Mouse (Mus musculus) neural tube, embryonic 15.5 days (tissue): ENCODE results near the gene Evl. TPM values are rescaled to one million over a fixed set of nuclear protein-coding genes. Genes with fewer than 3 reads are reported as not detected.

Experiments
- ATAC-seq: fragments of 200-750 bp; cut with Nextera tagmentation; 2 replicates; pipeline ENCODE4 v1.8.0; 2017; ENCODE audit warnings: mild to moderate bottlenecking, moderate TSS enrichment, moderate library complexity; ENCODE audit not compliant: low FRiP score
- H3K27ac ChIP-seq: fragments of 300-500 bp; sonication (generic); replicated peaks from 2 replicates; pipeline ENCODE4 v1.5.1; 2015; ENCODE audit warnings: mild to moderate bottlenecking, inconsistent platforms
- H3K27me3 ChIP-seq: fragments of 300-500 bp; sonication (generic); replicated peaks from 2 replicates; pipeline ENCODE4 v1.6.1; 2015; ENCODE audit warnings: inconsistent platforms
- H3K36me3 ChIP-seq: fragments of 300-500 bp; sonication (generic); 2 replicates; pipeline ENCODE4 v1.6.1; 2015; ENCODE audit warnings: inconsistent platforms
- H3K4me1 ChIP-seq: fragments of 300-500 bp; sonication (generic); 2 replicates; pipeline ENCODE4 v1.6.1; 2015; ENCODE audit warnings: inconsistent platforms
- H3K4me2 ChIP-seq: fragments of 300-500 bp; sonication (generic); 2 replicates; pipeline ENCODE4 v1.6.1; 2015; ENCODE audit warnings: inconsistent platforms, mild to moderate bottlenecking, moderate library complexity
- H3K4me3 ChIP-seq: fragments of 300-500 bp; sonication (generic); replicated peaks from 2 replicates; pipeline ENCODE4 v1.5.1; 2015; ENCODE audit warnings: mild to moderate bottlenecking, inconsistent platforms
- H3K9ac ChIP-seq: fragments of 300-500 bp; sonication (generic); replicated peaks from 2 replicates; pipeline ENCODE4 v1.6.1; 2015; ENCODE audit warnings: mild to moderate bottlenecking, inconsistent platforms
- H3K9me3 ChIP-seq: fragments of 300-500 bp; sonication (generic); replicated peaks from 2 replicates; pipeline ENCODE4 v1.6.1; 2016; ENCODE audit warnings: inconsistent platforms
- WGBS: fragments of 180-500 bp; shearing (Covaris S2); methylation state at CpG from one replicate; pipeline ENCODE4 v1.1.7; 2015; ENCODE audit warnings: mixed read lengths; 5-methylcytosine and 5-hydroxymethylcytosine counted together
- polyA plus RNA-seq: library from polyadenylated mRNA; unstranded; fragments of >200 nt; fragmentation: Nextera tagmentation; extraction: Ambion mirVana; gene quantifications from 2 replicates; pipeline ENCODE4 v1.2.1, GENCODE M21; 2015

Gene Evl
- polyA plus RNA-seq, 1 experiment from 2014 or later: 226 TPM

DNA sequence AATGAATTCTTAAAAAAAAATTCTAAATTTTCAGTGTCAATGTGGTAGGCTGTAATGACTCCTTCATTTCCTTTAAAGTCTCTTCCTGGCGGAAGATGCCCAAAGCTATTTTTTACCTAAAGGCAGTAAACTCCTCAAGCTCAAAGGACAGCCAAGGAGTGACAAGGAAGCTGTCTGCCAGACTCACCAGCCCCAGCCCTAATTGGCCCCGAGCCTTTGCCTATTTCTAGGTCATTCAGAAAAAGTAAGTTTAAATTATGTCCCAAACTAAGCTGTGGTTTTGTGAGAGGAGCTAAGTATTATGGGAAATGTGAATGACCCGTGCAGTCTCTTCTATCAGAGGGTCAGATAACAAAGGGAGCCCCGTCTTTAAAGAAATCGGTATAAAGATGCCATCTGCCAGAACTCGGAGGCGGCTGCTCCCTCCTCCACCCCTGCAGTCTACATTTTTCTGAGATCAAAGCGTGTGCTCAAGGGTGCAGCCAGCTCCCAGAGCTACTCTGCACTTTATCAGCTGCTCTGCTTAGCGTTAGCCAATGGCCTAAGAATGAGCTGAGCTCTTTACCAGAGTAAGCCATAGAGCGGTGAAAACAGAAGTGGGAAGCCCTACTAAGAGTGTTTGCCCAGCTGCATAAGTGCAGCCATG, 7.9 kb upstream of the Evl start:
- no peak overlapping the region for H3K4me3 ChIP-seq
- H3K9ac ChIP-seq: no peak overlapping the region
- 8% methylated on average over 10 of the region's 10 CpGs for WGBS
- ATAC-seq: no peak
- no peaks in the 10 kb centered on the region for H3K27me3 ChIP-seq
- no peak overlapping the region; the same call in 1 of the 2 replicates for H3K27ac ChIP-seq
- H3K9me3 ChIP-seq: no peaks in the 10 kb centered on the region
- H3K4me2 ChIP-seq: no peak overlapping the region
- H3K36me3 ChIP-seq: no peaks in the 10 kb centered on the region
- peaks cover 6% of the 10 kb centered on the region for H3K4me1 ChIP-seq

DNA sequence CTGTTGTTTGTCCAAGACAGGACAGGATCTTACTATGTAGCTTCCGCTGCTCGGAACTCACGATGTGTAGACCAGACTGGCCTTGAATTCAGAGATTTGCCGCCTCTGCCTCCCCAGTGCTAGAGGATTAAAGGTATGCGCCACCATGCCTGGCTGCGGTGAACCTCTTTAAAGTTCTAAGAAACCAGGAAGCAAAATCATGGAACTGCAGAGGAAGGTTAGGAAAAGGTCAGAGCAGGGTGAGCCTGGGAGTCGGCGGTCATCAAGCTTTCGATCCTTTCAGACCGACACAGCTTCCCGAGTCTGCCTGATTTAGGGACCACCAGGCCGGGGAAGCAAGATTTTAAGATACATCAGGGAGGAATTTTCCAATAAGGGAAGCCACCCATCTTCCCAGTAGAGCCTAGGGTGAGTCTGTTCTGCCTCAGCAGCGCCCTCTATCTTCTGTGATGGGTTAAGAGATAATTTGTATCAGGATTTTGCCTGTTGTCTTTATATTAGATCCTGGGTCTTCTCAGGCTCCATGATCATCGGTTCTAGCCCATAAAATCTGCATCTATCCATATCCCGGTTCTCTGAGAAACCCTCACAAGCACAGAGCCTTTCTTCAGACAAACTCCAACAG, 7.2 kb upstream of the Evl start:
- H3K27ac ChIP-seq: no peak overlapping the region; the same call in 1 of the 2 replicates
- no peak overlapping the region for H3K4me3 ChIP-seq
- no peaks in the 10 kb centered on the region for H3K27me3 ChIP-seq
- no peaks in the 10 kb centered on the region for H3K9me3 ChIP-seq
- H3K4me1 ChIP-seq: peaks cover 6% of the 10 kb centered on the region
- ATAC-seq: no peak
- 59% methylated on average over 15 of the region's 15 CpGs for WGBS
- no peak overlapping the region for H3K4me2 ChIP-seq
- H3K36me3 ChIP-seq: no peaks in the 10 kb centered on the region
- no peak overlapping the region for H3K9ac ChIP-seq

DNA sequence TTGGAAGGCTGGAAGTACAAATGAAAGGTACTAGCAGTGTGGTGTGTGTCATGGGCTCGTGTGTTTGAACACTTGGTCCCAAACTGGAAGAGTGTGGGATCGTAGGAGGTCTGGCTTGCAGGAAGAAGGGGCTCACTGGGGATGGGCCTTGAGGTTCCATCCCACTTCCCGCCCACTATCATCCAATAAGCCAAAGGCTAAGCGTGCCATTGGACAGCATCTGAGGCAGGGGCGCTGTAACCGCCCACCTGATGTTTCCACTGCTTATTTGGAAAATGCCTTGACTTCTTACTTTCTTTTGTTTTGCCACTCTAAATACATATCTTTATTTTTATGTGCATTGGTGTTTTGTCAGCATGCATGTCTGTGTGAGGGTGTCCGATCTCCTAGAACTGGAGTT, 2.8 kb upstream of the Evl start:
- Histone ChIP-seq H3K27me3 (no peaks in the 10 kb centered on the region), H3K9me3 (no peaks in the 10 kb centered on the region), H3K4me3 (no peak overlapping the region), H3K4me2 (no peak overlapping the region), H3K9ac (no peak overlapping the region), H3K4me1 (peaks cover 19% of the 10 kb centered on the region), H3K36me3 (no peaks in the 10 kb centered on the region), H3K27ac (no peak overlapping the region)
- ATAC-seq: no peak
- WGBS: 85% methylated on average over 7 of the region's 7 CpGs

DNA sequence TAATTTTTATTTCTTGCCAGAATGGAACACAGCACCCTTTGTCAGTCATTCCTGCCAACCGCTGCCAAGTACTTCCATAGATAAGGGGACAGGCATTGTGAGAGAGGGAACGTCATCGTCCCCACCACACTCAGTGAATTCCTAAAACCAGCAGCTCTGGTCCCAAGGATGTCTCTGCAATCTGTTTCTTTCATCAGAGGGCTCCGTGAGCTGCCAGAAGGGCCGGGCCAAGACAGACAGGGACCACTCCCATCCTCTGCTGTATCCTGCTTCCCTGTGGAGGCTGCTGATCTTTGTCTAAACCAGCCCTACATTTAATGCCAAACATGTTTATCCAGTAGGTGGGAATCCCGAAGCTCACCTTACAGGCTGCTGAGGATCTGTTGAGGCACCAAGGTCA, 1.4 kb upstream of the Evl start:
- H3K9me3 ChIP-seq: no peaks in the 10 kb centered on the region
- no peak overlapping the region for H3K4me2 ChIP-seq
- H3K27me3 ChIP-seq: no peaks in the 10 kb centered on the region
- H3K9ac ChIP-seq: no peak overlapping the region
- no peaks in the 10 kb centered on the region for H3K36me3 ChIP-seq
- no peak for ATAC-seq
- peaks cover 29% of the 10 kb centered on the region for H3K4me1 ChIP-seq
- WGBS: 55% methylated on average over 6 of the region's 6 CpGs
- no peak overlapping the region for H3K4me3 ChIP-seq
- H3K27ac ChIP-seq: no peak overlapping the region; the same call in 1 of the 2 replicates

DNA sequence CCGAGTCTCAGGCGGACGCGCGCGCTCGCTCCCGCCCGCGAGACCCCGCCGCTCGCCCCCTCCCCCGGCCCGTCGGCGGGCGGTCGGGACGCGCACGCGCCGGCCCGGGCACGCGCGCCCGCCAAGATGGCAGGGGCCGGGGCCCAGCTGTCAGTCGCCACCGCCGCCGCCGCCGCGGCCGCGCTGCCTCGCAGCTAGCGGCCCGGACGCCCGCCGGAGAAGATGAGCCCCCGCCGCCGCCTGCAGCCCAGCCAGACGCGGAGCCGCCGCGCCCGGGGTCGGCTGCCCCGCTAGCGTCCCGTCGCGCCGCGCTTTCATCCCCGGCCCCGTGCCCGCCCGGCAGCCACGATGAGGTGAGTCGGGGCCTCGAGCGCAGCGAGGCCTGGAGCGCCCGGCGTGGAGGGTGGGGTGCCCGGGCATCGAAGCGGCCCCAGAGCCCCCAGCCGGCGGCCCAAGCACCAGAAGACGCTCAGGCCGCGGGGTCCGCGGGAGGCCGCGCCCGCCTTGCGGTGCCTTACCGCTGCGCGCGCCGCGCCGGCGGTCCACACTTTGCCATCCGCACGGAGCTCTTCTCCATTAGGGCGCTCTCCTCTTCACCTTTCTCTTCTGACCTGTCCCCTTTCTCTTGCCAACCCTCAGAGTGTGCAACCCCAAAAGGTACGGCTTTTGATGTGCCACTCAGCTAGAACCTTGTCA, 489 bp downstream of the Evl start:
- Histone ChIP-seq H3K4me1 (peaks cover 46% of the 10 kb centered on the region), H3K27ac (peak overlapping the region; percentile 94), H3K9ac (peak overlapping the region; percentile 99), H3K4me3 (peak overlapping the region; percentile 81), H3K36me3 (no peaks in the 10 kb centered on the region), H3K9me3 (no peaks in the 10 kb centered on the region), H3K4me2 (peak overlapping the region; percentile 85), H3K27me3 (no peaks in the 10 kb centered on the region)
- under 1% methylated on average over 78 of the region's 100 CpGs for WGBS
- peak; percentile 48 for ATAC-seq

DNA sequence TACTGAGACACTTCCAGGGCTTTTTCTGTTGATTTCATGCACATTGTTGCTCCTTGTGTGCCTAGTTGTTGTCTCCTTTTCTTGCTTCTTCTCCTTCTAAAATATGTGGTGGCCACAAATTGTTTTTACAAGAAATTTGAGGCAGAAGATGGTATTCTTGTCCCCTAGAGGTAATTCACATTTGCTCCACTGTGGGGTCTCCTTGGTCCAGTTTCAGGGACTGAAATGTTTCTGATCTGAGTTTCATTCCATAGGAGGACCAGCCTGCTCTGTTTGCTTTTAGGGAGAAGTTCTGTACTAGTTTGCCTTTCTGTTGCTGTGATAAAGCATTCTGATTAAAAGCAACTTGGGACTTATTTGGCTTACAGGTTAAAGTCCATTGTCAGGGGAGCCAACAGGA, 3.7 kb downstream of the Evl start:
- H3K4me1 ChIP-seq: peaks cover 59% of the 10 kb centered on the region
- H3K27ac ChIP-seq: no peak overlapping the region
- H3K36me3 ChIP-seq: no peaks in the 10 kb centered on the region
- no peaks in the 10 kb centered on the region for H3K27me3 ChIP-seq
- no peaks in the 10 kb centered on the region for H3K9me3 ChIP-seq
- ATAC-seq: no peak
- peak overlapping the region; percentile 85; the same call in 1 of the 2 replicates for H3K4me2 ChIP-seq
- H3K4me3 ChIP-seq: no peak overlapping the region
- no peak overlapping the region for H3K9ac ChIP-seq

DNA sequence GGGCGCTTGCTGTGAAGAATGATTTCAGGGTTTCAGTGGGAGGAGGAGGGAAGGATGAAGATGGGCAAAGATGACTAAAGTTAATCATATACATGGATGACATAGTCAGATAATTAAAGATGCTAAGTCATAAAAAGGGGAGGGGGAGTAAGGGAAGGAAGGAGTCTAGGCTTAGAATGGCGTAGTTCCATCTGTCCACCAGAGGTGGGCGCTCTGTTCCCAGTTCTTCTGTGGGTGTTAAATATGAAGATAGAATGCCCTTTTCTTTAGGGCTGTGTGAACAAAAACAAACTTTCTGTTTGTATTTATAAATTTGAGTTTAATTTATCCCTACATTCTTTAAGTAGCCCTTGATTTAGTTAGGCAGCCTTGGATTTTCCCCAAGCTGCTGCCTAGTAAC, 8.7 kb downstream of the Evl start:
- H3K4me2 ChIP-seq: no peak overlapping the region
- no peaks in the 10 kb centered on the region for H3K27me3 ChIP-seq
- H3K9ac ChIP-seq: no peak overlapping the region
- peaks cover 46% of the 10 kb centered on the region for H3K4me1 ChIP-seq
- no peak for ATAC-seq
- H3K4me3 ChIP-seq: no peak overlapping the region
- no peak overlapping the region for H3K27ac ChIP-seq
- 90% methylated on average over 3 of the region's 3 CpGs for WGBS
- H3K9me3 ChIP-seq: no peaks in the 10 kb centered on the region
- H3K36me3 ChIP-seq: no peaks in the 10 kb centered on the region

DNA sequence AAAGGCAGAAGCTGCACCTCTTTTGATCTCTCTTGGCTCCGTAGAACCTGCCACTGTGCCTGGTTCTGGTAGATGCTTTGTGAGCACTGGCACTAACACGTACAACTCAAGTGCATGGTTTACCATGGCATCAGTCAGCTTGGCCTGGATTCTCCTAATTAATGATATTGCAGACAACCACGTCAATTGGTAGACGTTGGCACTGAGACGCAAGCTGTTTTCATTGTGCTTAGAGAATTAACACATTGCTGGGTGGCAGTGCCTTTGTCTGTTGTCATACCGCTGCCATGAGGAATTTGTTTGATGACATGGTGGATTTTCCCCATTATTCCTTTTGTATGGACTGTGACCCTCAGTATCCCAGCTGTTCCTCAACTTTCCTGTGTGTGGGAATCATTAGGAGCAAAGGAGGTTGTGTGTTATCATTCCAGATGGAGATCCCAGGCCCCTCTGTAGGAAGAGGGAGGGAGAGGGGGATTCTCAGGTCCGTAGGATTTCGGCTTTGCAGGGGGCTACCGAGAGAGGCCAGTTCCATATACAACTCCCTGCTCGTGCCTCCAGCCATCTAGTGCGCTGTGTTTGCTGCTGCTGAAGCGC, 10.5 kb downstream of the Evl start:
- 22% methylated on average over 12 of the region's 12 CpGs for WGBS
- peak overlapping the region; percentile 15 for H3K4me2 ChIP-seq

DNA sequence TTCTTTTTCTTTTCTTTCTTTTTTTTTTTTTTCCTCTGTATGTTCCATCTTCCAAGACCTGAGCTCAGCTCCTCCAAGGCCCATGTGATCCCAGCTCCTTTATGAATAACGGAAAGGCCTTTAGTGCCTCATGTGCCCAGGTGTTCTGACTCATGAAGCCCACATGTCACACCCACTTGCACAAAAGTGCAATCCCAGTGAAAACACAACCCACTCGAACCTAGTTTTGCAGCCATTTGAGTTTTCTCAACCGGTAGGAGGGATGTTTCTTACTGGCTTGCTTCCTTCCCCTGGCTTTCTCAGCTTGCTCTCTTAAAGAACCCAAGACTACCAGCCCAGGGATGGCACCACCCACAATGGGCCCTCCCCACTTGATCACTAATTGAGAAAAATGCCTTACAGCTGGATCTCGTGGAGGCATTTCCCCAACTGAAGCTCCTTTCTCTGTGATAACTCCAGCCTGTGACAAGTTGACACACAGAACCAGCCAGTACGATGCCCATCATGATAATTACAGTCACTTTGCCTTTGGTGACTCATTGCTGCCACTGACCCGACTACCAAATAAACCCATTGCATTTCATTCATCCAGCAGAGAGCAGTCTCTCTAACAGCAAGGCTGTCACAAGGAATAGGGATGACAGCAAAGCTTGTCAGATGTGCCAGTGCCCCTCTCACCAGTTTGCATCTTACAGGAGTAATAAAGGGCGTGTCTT, 24.8 kb downstream of the Evl start:
- Histone ChIP-seq H3K27me3 (no peaks in the 10 kb centered on the region), H3K4me3 (no peak overlapping the region), H3K9me3 (0 out of 2 replicates have a peak, but pooled peaks cover under 1% of the 10 kb centered on the region), H3K36me3 (peaks cover 9% of the 10 kb centered on the region), H3K4me2 (no peak overlapping the region), H3K9ac (no peak overlapping the region), H3K4me1 (peaks cover 11% of the 10 kb centered on the region), H3K27ac (no peak overlapping the region)
- no peak for ATAC-seq
- 85% methylated on average over 7 of the region's 7 CpGs for WGBS

More for the DNA sequence above, 10.5 kb downstream of the Evl start:
- H3K36me3 ChIP-seq: no peaks in the 10 kb centered on the region
- H3K27ac ChIP-seq: peak overlapping the region; percentile 52
- peaks cover 31% of the 10 kb centered on the region for H3K4me1 ChIP-seq
- H3K9me3 ChIP-seq: no peaks in the 10 kb centered on the region
- no peak overlapping the region for H3K4me3 ChIP-seq
- no peak overlapping the region for H3K9ac ChIP-seq
- 0 out of 2 replicates have a peak, but pooled peaks have one; percentile 41 for ATAC-seq
- H3K27me3 ChIP-seq: no peaks in the 10 kb centered on the region

DNA sequence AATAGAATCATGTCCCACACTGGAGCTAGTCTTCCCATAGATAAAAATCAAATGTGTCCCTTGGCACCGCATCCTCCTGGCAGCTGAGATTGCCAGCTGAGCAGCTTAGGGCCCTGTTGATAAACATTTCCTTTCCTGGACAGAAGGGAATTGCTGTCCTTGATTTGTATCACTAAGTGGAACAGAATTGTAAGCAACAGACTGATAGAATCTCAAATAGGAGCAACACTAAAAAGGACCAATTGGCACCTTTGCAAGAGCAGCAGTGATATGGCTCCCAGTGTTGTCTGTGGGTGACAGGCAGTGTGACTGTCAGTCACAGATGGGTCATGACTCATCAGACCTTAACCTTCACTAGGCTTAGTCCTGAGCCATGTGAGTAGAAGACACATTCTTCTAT, 29.3 kb downstream of the Evl start:
- H3K4me2 ChIP-seq: no peak overlapping the region
- H3K27ac ChIP-seq: no peak overlapping the region
- peaks cover 11% of the 10 kb centered on the region for H3K4me1 ChIP-seq
- no peak overlapping the region for H3K9ac ChIP-seq
- ATAC-seq: no peak
- H3K4me3 ChIP-seq: no peak overlapping the region
- no peaks in the 10 kb centered on the region for H3K27me3 ChIP-seq
- 73% methylated on average over 1 of the region's 1 CpGs for WGBS
- H3K9me3 ChIP-seq: no peaks in the 10 kb centered on the region
- H3K36me3 ChIP-seq: no peaks in the 10 kb centered on the region

DNA sequence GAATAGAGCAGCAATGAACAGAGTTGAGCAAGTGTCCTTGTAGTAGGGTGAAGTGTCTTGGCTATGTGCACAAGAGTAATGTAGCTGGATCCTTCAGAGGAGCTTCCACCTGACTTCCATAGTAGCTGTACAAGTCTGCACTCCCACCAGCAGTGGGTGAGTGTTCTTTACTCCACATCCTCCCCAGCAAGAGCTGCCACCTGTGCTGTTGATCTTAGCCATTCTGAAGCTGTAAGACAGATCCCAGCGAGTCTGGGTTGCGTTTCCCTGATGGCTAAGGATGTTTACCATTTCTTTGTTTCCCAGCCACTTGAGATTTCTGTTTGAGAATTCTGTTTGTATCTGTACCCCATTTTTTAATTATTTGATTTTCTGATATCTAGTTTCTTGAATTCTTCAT, 35.6 kb downstream of the Evl start:
- Histone ChIP-seq H3K27ac (no peak overlapping the region), H3K9ac (no peak overlapping the region), H3K4me3 (no peak overlapping the region), H3K27me3 (no peaks in the 10 kb centered on the region), H3K4me1 (peaks cover 3% of the 10 kb centered on the region; the same call in 1 of the 2 replicates), H3K4me2 (no peak overlapping the region), H3K36me3 (peaks cover 4% of the 10 kb centered on the region; the same call in 1 of the 2 replicates), H3K9me3 (no peaks in the 10 kb centered on the region)
- no peak for ATAC-seq
- WGBS: 92% methylated on average over 2 of the region's 2 CpGs
